Mouse (Mus musculus) limb, embryonic 12.5 days (tissue): ENCODE results near the gene Olfr483. TPM values are rescaled to one million over a fixed set of nuclear protein-coding genes. Genes with fewer than 3 reads are reported as not detected.

Experiments used
- ATAC-seq: fragments of 200-750 bp; cut with Nextera tagmentation; 2 replicates; pipeline ENCODE4 v1.8.0; 2017; ENCODE audit warnings: low read depth, moderate TSS enrichment; ENCODE audit not compliant: insufficient number of reproducible peaks, insufficient read depth, low FRiP score, low TSS enrichment
- H3K27ac ChIP-seq: fragments of 300-500 bp; sonication (generic); 2 replicates; pipeline ENCODE4 v1.5.1; 2016; ENCODE audit warnings: mild to moderate bottlenecking, moderate library complexity
- H3K27me3 ChIP-seq: fragments of 300-500 bp; sonication (generic); 2 replicates; pipeline ENCODE4 v1.6.1; 2016; ENCODE audit warnings: mild to moderate bottlenecking, moderate library complexity
- H3K36me3 ChIP-seq: fragments of 300-500 bp; sonication (generic); 2 replicates; pipeline ENCODE4 v1.6.1; 2016; ENCODE audit warnings: mild to moderate bottlenecking, moderate library complexity
- H3K4me1 ChIP-seq: fragments of 300-500 bp; sonication (generic); replicated peaks from 2 replicates; pipeline ENCODE4 v1.6.1; 2016
- H3K4me2 ChIP-seq: fragments of 300-500 bp; sonication (generic); 2 replicates; pipeline ENCODE4 v1.6.1; 2016; ENCODE audit warnings: mild to moderate bottlenecking, moderate library complexity
- H3K4me3 ChIP-seq: fragments of 300-500 bp; sonication (generic); replicated peaks from 2 replicates; pipeline ENCODE4 v1.5.1; 2016; ENCODE audit warnings: mild to moderate bottlenecking
- H3K9ac ChIP-seq: fragments of 300-500 bp; sonication (generic); replicated peaks from 2 replicates; pipeline ENCODE4 v1.6.1; 2016; ENCODE audit warnings: mild to moderate bottlenecking, moderate library complexity
- H3K9me3 ChIP-seq: fragments of 300-500 bp; sonication (generic); 2 replicates; pipeline ENCODE4 v1.6.1; 2016; ENCODE audit warnings: mild to moderate bottlenecking, moderate library complexity
- WGBS: fragments of 180-500 bp; shearing (Covaris S2); methylation state at CpG from one replicate; pipeline ENCODE4 v1.1.7; 2016; 5-methylcytosine and 5-hydroxymethylcytosine counted together
- polyA plus RNA-seq: library from polyadenylated mRNA; unstranded; fragments of >200 nt; fragmentation: Nextera tagmentation; extraction: Ambion mirVana; gene quantifications from 2 replicates; pipeline ENCODE4 v1.2.1, GENCODE M21; 2016

Gene Olfr483
- not detected in 2 replicates for polyA plus RNA-seq

GRCm38 (mm10) chr7:108100549-108100948 lies at the start of gene Olfr483:
TSS of gene Olfr483 (plus strand) at chr7:108100849.
- no peaks in the 10 kb centered on the region for H3K4me1 ChIP-seq
- no peak for ATAC-seq
- H3K27me3 ChIP-seq: no peaks in the 10 kb centered on the region
- no peak within 1 kb of the TSS for H3K4me2 ChIP-seq
- H3K4me3 ChIP-seq: no peak within 1 kb of the TSS
- H3K9ac ChIP-seq: no peak within 1 kb of the TSS
- H3K9me3 ChIP-seq: no peaks in the 10 kb centered on the region
- no peaks in the 10 kb centered on the region for H3K36me3 ChIP-seq
- no peak within 1 kb of the TSS for H3K27ac ChIP-seq
- WGBS: 91% methylated on average over 1 of the region's 1 CpGs

GRCm38 (mm10) chr7:108067246-108067645 lies 33.4 kb upstream of the Olfr483 start, which contains the start of gene Olfr480:
TSS of gene Olfr480 (minus strand) at chr7:108067346.
- Histone ChIP-seq H3K36me3 (no peaks in the 10 kb centered on the region), H3K9ac (no peak within 1 kb of the TSS), H3K9me3 (no peaks in the 10 kb centered on the region), H3K27ac (no peak within 1 kb of the TSS), H3K4me2 (no peak within 1 kb of the TSS), H3K4me3 (no peak within 1 kb of the TSS), H3K4me1 (no peaks in the 10 kb centered on the region), H3K27me3 (no peaks in the 10 kb centered on the region)
- ATAC-seq: no peak
- 83% methylated on average over 1 of the region's 1 CpGs for WGBS

GRCm38 (mm10) chr7:108079555-108079954 lies 21.1 kb upstream of the Olfr483 start, which contains the start of gene Olfr481:
TSS of gene Olfr481 (plus strand) at chr7:108079855.
- Histone ChIP-seq H3K36me3 (no peaks in the 10 kb centered on the region), H3K4me1 (no peaks in the 10 kb centered on the region), H3K9ac (no peak within 1 kb of the TSS), H3K9me3 (no peaks in the 10 kb centered on the region), H3K4me3 (no peak within 1 kb of the TSS), H3K4me2 (no peak within 1 kb of the TSS), H3K27ac (no peak within 1 kb of the TSS), H3K27me3 (no peaks in the 10 kb centered on the region)
- no peak for ATAC-seq

- H3K4me2 ChIP-seq: no peak within 1 kb of the TSS
- no peak within 1 kb of the TSS for H3K27ac ChIP-seq
- H3K4me3 ChIP-seq: no peak within 1 kb of the TSS
- no peak for ATAC-seq
- no peaks in the 10 kb centered on the region for H3K9me3 ChIP-seq
- WGBS: 79% methylated on average over 1 of the region's 1 CpGs
- no peaks in the 10 kb centered on the region for H3K4me1 ChIP-seq
- no peak within 1 kb of the TSS for H3K9ac ChIP-seq
- no peaks in the 10 kb centered on the region for H3K27me3 ChIP-seq
- no peaks in the 10 kb centered on the region for H3K36me3 ChIP-seq
These were observed 3.2 kb upstream of the Olfr483 start, which contains the start of gene Olfr482 for GRCm38 (mm10) chr7:108097486-108097885. TSS of gene Olfr482 (minus strand) at chr7:108097586.

GRCm38 (mm10) chr7:108120681-108121080 lies 20.0 kb downstream of the Olfr483 start:
- Histone ChIP-seq H3K9ac (no peak overlapping the region), H3K4me2 (no peak overlapping the region), H3K9me3 (no peaks in the 10 kb centered on the region), H3K4me1 (no peaks in the 10 kb centered on the region), H3K27me3 (no peaks in the 10 kb centered on the region), H3K27ac (no peak overlapping the region), H3K4me3 (no peak overlapping the region), H3K36me3 (no peaks in the 10 kb centered on the region)
- ATAC-seq: no peak
- 7% methylated on average over 1 of the region's 1 CpGs for WGBS

- Histone ChIP-seq H3K36me3 (no peaks in the 10 kb centered on the region), H3K9me3 (no peaks in the 10 kb centered on the region), H3K4me3 (no peak overlapping the region), H3K27ac (no peak overlapping the region), H3K27me3 (no peaks in the 10 kb centered on the region), H3K4me2 (no peak overlapping the region), H3K4me1 (no peaks in the 10 kb centered on the region), H3K9ac (no peak overlapping the region)
- 72% methylated on average over 1 of the region's 1 CpGs for WGBS
- no peak for ATAC-seq
These were observed 20.8 kb downstream of the Olfr483 start for GRCm38 (mm10) chr7:108121416-108121815.

GRCm38 (mm10) chr7:108127349-108127748 lies 26.7 kb downstream of the Olfr483 start, which contains the start of gene Olfr484:
TSS of gene Olfr484 (minus strand) at chr7:108127449.
- Histone ChIP-seq H3K9me3 (no peaks in the 10 kb centered on the region), H3K4me1 (no peaks in the 10 kb centered on the region), H3K36me3 (no peaks in the 10 kb centered on the region), H3K27ac (no peak within 1 kb of the TSS), H3K4me3 (no peak within 1 kb of the TSS), H3K4me2 (no peak within 1 kb of the TSS), H3K9ac (no peak within 1 kb of the TSS), H3K27me3 (no peaks in the 10 kb centered on the region)
- no peak for ATAC-seq

Other genes with a start within 250 kb of the Olfr483 start
- gene Olfr472, start 202.9 kb upstream of the Olfr483 start, polyA plus RNA-seq: not detected in 2 replicates
- gene Olfr473, start 170.4 kb upstream of the Olfr483 start, polyA plus RNA-seq: not detected in 2 replicates
- not detected in 2 replicates for gene Olfr474, start 146.2 kb upstream of the Olfr483 start, polyA plus RNA-seq
- gene Olfr476, start 136.0 kb upstream of the Olfr483 start, polyA plus RNA-seq: not detected in 2 replicates
- not detected in 2 replicates for gene Olfr477, start 114.2 kb upstream of the Olfr483 start, polyA plus RNA-seq
- not detected in 2 replicates for gene Olfr478, start 66.9 kb upstream of the Olfr483 start, polyA plus RNA-seq
- gene Olfr479, start 50.2 kb upstream of the Olfr483 start, polyA plus RNA-seq: not detected in 2 replicates
- gene Olfr480, start 33.5 kb upstream of the Olfr483 start, polyA plus RNA-seq: not detected in 2 replicates
- not detected in 2 replicates for gene Olfr481, start 21.0 kb upstream of the Olfr483 start, polyA plus RNA-seq
- gene Olfr482, start 3.3 kb upstream of the Olfr483 start, polyA plus RNA-seq: not detected in 2 replicates
- gene Olfr484, start 26.6 kb downstream of the Olfr483 start, polyA plus RNA-seq: not detected in 2 replicates
- gene Olfr485, start 59.0 kb downstream of the Olfr483 start, polyA plus RNA-seq: not detected in 2 replicates
- gene Olfr486, start 71.9 kb downstream of the Olfr483 start, polyA plus RNA-seq: not detected in 2 replicates
- not detected in 2 replicates for gene Olfr487, start 113.8 kb downstream of the Olfr483 start, polyA plus RNA-seq
- gene Olfr488, start 157.5 kb downstream of the Olfr483 start, polyA plus RNA-seq: not detected in 2 replicates
- not detected in 2 replicates for gene Olfr490, start 188.1 kb downstream of the Olfr483 start, polyA plus RNA-seq
- not detected in 2 replicates for gene Olfr491, start 212.6 kb downstream of the Olfr483 start, polyA plus RNA-seq
- not detected in 2 replicates for gene Olfr492, start 222.8 kb downstream of the Olfr483 start, polyA plus RNA-seq
- gene Olfr493, start 246.1 kb downstream of the Olfr483 start, polyA plus RNA-seq: not detected in 2 replicates